Mouse (Mus musculus) stomach, postnatal 0 days (tissue): ENCODE results near the gene Spc24.

Experiments
- CTCF ChIP-seq: IDR thresholded peaks from 2 replicates; pipeline ENCODE4 v1.5.1; 2016; ENCODE audit warnings: antibody characterized with exemption, low read depth, mild to moderate bottlenecking, moderate library complexity
- EP300 ChIP-seq: optimal IDR thresholded peaks from 2 replicates; pipeline ENCODE3; 2016; ENCODE audit warnings: antibody characterized with exemption

- no peak for TF ChIP-seq EP300
- TF ChIP-seq CTCF, result no peak
Observed at GRCm38 (mm10) chr9:21777726-21778125, 17.6 kb upstream of the Spc24 start.
